Mouse (Mus musculus) forebrain, embryonic 16.5 days (tissue): Measurements from ENCODE around the gene Taf3. TPM values are rescaled to one million over a fixed set of nuclear protein-coding genes. Genes with fewer than 3 reads are reported as not detected.
A peak's percentile ranks its signal among the peaks of the same experiment; 100 is the strongest.

ENCODE experiments used
- ATAC-seq: fragments of 200-750 bp; cut with Nextera tagmentation; 2 replicates; pipeline ENCODE4 v1.8.0; 2017; ENCODE audit warnings: mild to moderate bottlenecking, moderate library complexity
- H3K27ac ChIP-seq: fragments of 300-500 bp; sonication (generic); 2 replicates; pipeline ENCODE4 v1.5.1; 2014; ENCODE audit warnings: low read length, control low read depth
- H3K27me3 ChIP-seq: fragments of 300-500 bp; sonication (generic); replicated peaks from 2 replicates; pipeline ENCODE4 v1.6.1; 2014; ENCODE audit warnings: low read length; ENCODE audit not compliant: control insufficient read depth, insufficient read depth
- H3K36me3 ChIP-seq: fragments of 300-500 bp; sonication (generic); 2 replicates; pipeline ENCODE4 v1.6.1; 2014; ENCODE audit not compliant: control insufficient read depth, insufficient read depth
- H3K4me1 ChIP-seq: fragments of 300-500 bp; sonication (generic); replicated peaks from 2 replicates; pipeline ENCODE4 v1.6.1; 2014; ENCODE audit warnings: low read length; ENCODE audit not compliant: control insufficient read depth, insufficient read depth
- H3K4me2 ChIP-seq: fragments of 300-500 bp; sonication (generic); 2 replicates; pipeline ENCODE4 v1.6.1; 2014; ENCODE audit warnings: mild to moderate bottlenecking, low read length, control low read depth
- H3K4me3 ChIP-seq: fragments of 300-500 bp; sonication (generic); replicated peaks from 2 replicates; pipeline ENCODE4 v1.5.1; 2014; ENCODE audit warnings: mild to moderate bottlenecking, low read length, control low read depth
- H3K9ac ChIP-seq: fragments of 300-500 bp; sonication (generic); replicated peaks from 2 replicates; pipeline ENCODE4 v1.6.1; 2014; ENCODE audit warnings: low read depth, low read length, control low read depth
- H3K9me3 ChIP-seq: fragments of 300-500 bp; sonication (generic); 2 replicates; pipeline ENCODE4 v1.6.1; 2016; ENCODE audit warnings: low read length; ENCODE audit not compliant: control insufficient read depth
- WGBS: fragments of 180-500 bp; shearing (Covaris S2); extraction: QIAGEN DNeasy Blood & Tissue Kit; methylation state at CpG from one replicate; pipeline ENCODE4 v1.1.7; 2014; 5-methylcytosine and 5-hydroxymethylcytosine counted together
- polyA plus RNA-seq: library from polyadenylated mRNA; unstranded; fragments of >200 nt; fragmentation: Nextera tagmentation; extraction: Ambion mirVana; gene quantifications from 2 replicates; pipeline ENCODE4 v1.2.1, GENCODE M21; 2015

Taf3 gene
- polyA plus RNA-seq, 1 experiment from 2014 or later = 14.3 TPM

- Histone ChIP-seq H3K36me3 (no peaks in the 10 kb centered on the region), H3K9me3 (no peaks in the 10 kb centered on the region), H3K27ac (no peak overlapping the region), H3K4me1 (peaks cover 36% of the 10 kb centered on the region), H3K9ac (no peak overlapping the region), H3K4me3 (peak overlapping the region; percentile 38), H3K4me2 (peak overlapping the region; percentile 61), H3K27me3 (peaks cover 56% of the 10 kb centered on the region)
- 0% methylated on average over 32 of the region's 33 CpGs for WGBS
- ATAC-seq = no peak
Measured at GRCm38 (mm10) chr2:9878564-9879081, 169.8 kb downstream of the Taf3 start.

GRCm38 (mm10) chr2:9877966-9878563 is 170.3 kb downstream of the Taf3 start:
- ATAC-seq = no peak
- Histone ChIP-seq H3K9me3 (no peaks in the 10 kb centered on the region), H3K9ac (no peak overlapping the region), H3K4me2 (peak overlapping the region; percentile 61), H3K27ac (no peak overlapping the region), H3K4me3 (peak overlapping the region; percentile 38), H3K36me3 (no peaks in the 10 kb centered on the region), H3K27me3 (peaks cover 61% of the 10 kb centered on the region), H3K4me1 (peaks cover 36% of the 10 kb centered on the region)
- under 1% methylated on average over 19 of the region's 19 CpGs for WGBS

DNA sequence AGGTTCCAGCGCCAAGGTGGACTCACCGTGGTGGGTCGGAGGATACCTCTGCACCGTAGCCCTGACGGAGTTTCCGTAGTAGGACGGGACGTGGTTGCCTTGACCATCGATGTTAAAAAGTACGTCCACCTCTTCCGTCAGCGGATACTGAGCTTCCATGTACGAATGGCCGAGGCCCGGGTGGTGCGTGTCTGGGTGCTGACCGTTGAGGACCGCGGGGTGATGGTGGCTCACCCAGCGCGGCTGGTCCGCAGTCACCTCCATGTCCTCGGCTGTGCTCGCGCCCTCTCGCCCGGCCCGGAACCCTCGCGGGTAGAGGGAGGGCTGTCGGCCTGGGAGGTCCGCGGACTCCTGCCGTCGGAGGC is 171.1 kb downstream of the Taf3 start:
- no peaks in the 10 kb centered on the region for H3K36me3 ChIP-seq
- H3K27ac ChIP-seq = no peak overlapping the region
- ATAC-seq = no peak
- H3K9ac ChIP-seq = no peak overlapping the region
- H3K27me3 ChIP-seq = peaks cover 68% of the 10 kb centered on the region
- WGBS = under 1% methylated on average over 35 of the region's 35 CpGs
- no peak overlapping the region for H3K4me2 ChIP-seq
- H3K4me3 ChIP-seq = no peak overlapping the region; the same call in 1 of the 2 replicates
- peaks cover 28% of the 10 kb centered on the region for H3K4me1 ChIP-seq
- H3K9me3 ChIP-seq = no peaks in the 10 kb centered on the region

- Histone ChIP-seq H3K4me3 (no peak overlapping the region), H3K27me3 (peaks cover 70% of the 10 kb centered on the region), H3K36me3 (no peaks in the 10 kb centered on the region), H3K4me2 (no peak overlapping the region), H3K27ac (no peak overlapping the region), H3K9me3 (no peaks in the 10 kb centered on the region), H3K9ac (no peak overlapping the region), H3K4me1 (peaks cover 25% of the 10 kb centered on the region)
- no peak for ATAC-seq
- 2% methylated on average over 31 of the region's 31 CpGs for WGBS
Measured at GRCm38 (mm10) chr2:9876621-9877325, 171.6 kb downstream of the Taf3 start.

- Histone ChIP-seq H3K4me2 (no peak overlapping the region), H3K9me3 (no peaks in the 10 kb centered on the region), H3K9ac (no peak overlapping the region), H3K27ac (no peak overlapping the region), H3K4me3 (no peak overlapping the region), H3K27me3 (peaks cover 72% of the 10 kb centered on the region), H3K4me1 (peaks cover 17% of the 10 kb centered on the region), H3K36me3 (no peaks in the 10 kb centered on the region)
- no peak for ATAC-seq
- WGBS = 8% methylated on average over 12 of the region's 12 CpGs
Measured at GRCm38 (mm10) chr2:9875676-9876357, 172.6 kb downstream of the Taf3 start.

- WGBS = 4% methylated on average over 4 of the region's 4 CpGs
- Histone ChIP-seq H3K27me3 (peaks cover 75% of the 10 kb centered on the region), H3K4me2 (no peak overlapping the region), H3K4me1 (peaks cover 17% of the 10 kb centered on the region), H3K36me3 (no peaks in the 10 kb centered on the region), H3K4me3 (no peak overlapping the region), H3K27ac (no peak overlapping the region), H3K9me3 (no peaks in the 10 kb centered on the region), H3K9ac (no peak overlapping the region)
- ATAC-seq = no peak
Measured at GRCm38 (mm10) chr2:9875220-9875619, 173.2 kb downstream of the Taf3 start.

GRCm38 (mm10) chr2:9874467-9875219 is 173.8 kb downstream of the Taf3 start:
- Histone ChIP-seq H3K9me3 (no peaks in the 10 kb centered on the region), H3K27me3 (peaks cover 71% of the 10 kb centered on the region), H3K4me3 (no peak overlapping the region), H3K4me1 (peaks cover 17% of the 10 kb centered on the region), H3K27ac (no peak overlapping the region), H3K9ac (no peak overlapping the region), H3K4me2 (no peak overlapping the region), H3K36me3 (no peaks in the 10 kb centered on the region)
- 3% methylated on average over 36 of the region's 39 CpGs for WGBS
- ATAC-seq = no peak

DNA sequence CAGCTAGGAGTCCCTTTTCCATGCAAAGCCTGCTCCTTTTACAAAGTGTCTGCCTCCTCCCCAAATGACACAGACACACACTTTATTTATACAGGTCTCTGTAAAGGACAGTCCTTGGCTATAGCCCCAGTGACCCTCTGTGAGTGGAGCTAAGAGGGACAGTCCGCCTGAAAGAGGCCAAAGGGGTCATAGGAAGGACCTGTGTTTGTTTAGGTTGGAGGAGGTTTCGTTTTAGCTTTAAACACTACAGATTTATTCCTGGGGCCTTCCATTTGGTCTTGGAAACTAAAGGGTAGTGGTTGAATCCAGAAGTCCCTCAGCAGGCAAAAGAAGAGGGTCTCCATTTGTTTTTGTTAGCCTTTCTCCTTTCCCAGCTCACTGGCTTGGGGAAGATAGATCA is 174.6 kb downstream of the Taf3 start:
- H3K9me3 ChIP-seq = no peaks in the 10 kb centered on the region
- no peak for ATAC-seq
- H3K36me3 ChIP-seq = no peaks in the 10 kb centered on the region
- no peak overlapping the region for H3K9ac ChIP-seq
- no peak overlapping the region for H3K4me3 ChIP-seq
- peaks cover 8% of the 10 kb centered on the region for H3K4me1 ChIP-seq
- H3K4me2 ChIP-seq = no peak overlapping the region
- H3K27me3 ChIP-seq = peaks cover 62% of the 10 kb centered on the region
- WGBS = 8% methylated on average over 2 of the region's 2 CpGs
- no peak overlapping the region for H3K27ac ChIP-seq

- no peak for ATAC-seq
- Histone ChIP-seq H3K27me3 (peaks cover 59% of the 10 kb centered on the region), H3K4me1 (0 out of 2 replicates have a peak, but pooled peaks cover 2% of the 10 kb centered on the region), H3K36me3 (no peaks in the 10 kb centered on the region), H3K4me2 (no peak overlapping the region), H3K9ac (no peak overlapping the region), H3K9me3 (no peaks in the 10 kb centered on the region), H3K27ac (no peak overlapping the region), H3K4me3 (no peak overlapping the region)
- 2% methylated on average over 12 of the region's 12 CpGs for WGBS
Measured at GRCm38 (mm10) chr2:9872682-9873081, 175.7 kb downstream of the Taf3 start.
